Mouse (Mus musculus) midbrain, embryonic 16.5 days (tissue): ENCODE results near the gene Mdk. TPM values are rescaled to one million over a fixed set of nuclear protein-coding genes. Genes with fewer than 3 reads are reported as not detected.
A peak's percentile ranks its signal among the peaks of the same experiment; 100 is the strongest.

ENCODE experiments used
- ATAC-seq: fragments of 200-750 bp; cut with Nextera tagmentation; 2 replicates; pipeline ENCODE4 v1.8.0; 2017; ENCODE audit warnings: moderate TSS enrichment
- H3K27ac ChIP-seq: fragments of 300-500 bp; sonication (generic); 2 replicates; pipeline ENCODE4 v1.5.1; 2014; ENCODE audit warnings: mild to moderate bottlenecking, low read length, mixed read lengths
- H3K27me3 ChIP-seq: fragments of 300-500 bp; sonication (generic); 2 replicates; pipeline ENCODE4 v1.6.1; 2014; ENCODE audit warnings: low read depth, low read length, mixed read lengths; ENCODE audit not compliant: control insufficient read depth, insufficient read depth
- H3K36me3 ChIP-seq: fragments of 300-500 bp; sonication (generic); 2 replicates; pipeline ENCODE4 v1.6.1; 2014; ENCODE audit warnings: mild to moderate bottlenecking, low read length, moderate library complexity, mixed read lengths; ENCODE audit not compliant: control insufficient read depth, insufficient read depth
- H3K4me1 ChIP-seq: fragments of 300-500 bp; sonication (generic); 2 replicates; pipeline ENCODE4 v1.6.1; 2014; ENCODE audit warnings: mild to moderate bottlenecking, low read length, mixed read lengths; ENCODE audit not compliant: control insufficient read depth, insufficient read depth
- H3K4me2 ChIP-seq: fragments of 300-500 bp; sonication (generic); 2 replicates; pipeline ENCODE4 v1.6.1; 2014; ENCODE audit warnings: mild to moderate bottlenecking, low read length, mixed read lengths
- H3K4me3 ChIP-seq: fragments of 300-500 bp; sonication (generic); 2 replicates; pipeline ENCODE4 v1.5.1; 2014; ENCODE audit warnings: low read depth, mild to moderate bottlenecking, low read length, moderate library complexity, mixed read lengths
- H3K9ac ChIP-seq: fragments of 300-500 bp; sonication (generic); 2 replicates; pipeline ENCODE4 v1.6.1; 2014; ENCODE audit warnings: low read depth, low read length, mixed read lengths
- H3K9me3 ChIP-seq: fragments of 300-500 bp; sonication (generic); replicated peaks from 2 replicates; pipeline ENCODE4 v1.6.1; 2014; ENCODE audit warnings: mild to moderate bottlenecking, low read length, mixed read lengths; ENCODE audit not compliant: control insufficient read depth, poor library complexity, severe bottlenecking
- WGBS: fragments of 180-500 bp; shearing (Covaris S2); extraction: QIAGEN DNeasy Blood & Tissue Kit; methylation state at CpG from one replicate; pipeline ENCODE4 v1.1.7; 2014; 5-methylcytosine and 5-hydroxymethylcytosine counted together
- polyA plus RNA-seq: library from polyadenylated mRNA; unstranded; fragments of >200 nt; fragmentation: Nextera tagmentation; extraction: Ambion mirVana; gene quantifications from 2 replicates; pipeline ENCODE4 v1.2.1, GENCODE M21; 2015

Mdk gene
- polyA plus RNA-seq, 1 experiment from 2014 or later: 98.8 TPM

DNA sequence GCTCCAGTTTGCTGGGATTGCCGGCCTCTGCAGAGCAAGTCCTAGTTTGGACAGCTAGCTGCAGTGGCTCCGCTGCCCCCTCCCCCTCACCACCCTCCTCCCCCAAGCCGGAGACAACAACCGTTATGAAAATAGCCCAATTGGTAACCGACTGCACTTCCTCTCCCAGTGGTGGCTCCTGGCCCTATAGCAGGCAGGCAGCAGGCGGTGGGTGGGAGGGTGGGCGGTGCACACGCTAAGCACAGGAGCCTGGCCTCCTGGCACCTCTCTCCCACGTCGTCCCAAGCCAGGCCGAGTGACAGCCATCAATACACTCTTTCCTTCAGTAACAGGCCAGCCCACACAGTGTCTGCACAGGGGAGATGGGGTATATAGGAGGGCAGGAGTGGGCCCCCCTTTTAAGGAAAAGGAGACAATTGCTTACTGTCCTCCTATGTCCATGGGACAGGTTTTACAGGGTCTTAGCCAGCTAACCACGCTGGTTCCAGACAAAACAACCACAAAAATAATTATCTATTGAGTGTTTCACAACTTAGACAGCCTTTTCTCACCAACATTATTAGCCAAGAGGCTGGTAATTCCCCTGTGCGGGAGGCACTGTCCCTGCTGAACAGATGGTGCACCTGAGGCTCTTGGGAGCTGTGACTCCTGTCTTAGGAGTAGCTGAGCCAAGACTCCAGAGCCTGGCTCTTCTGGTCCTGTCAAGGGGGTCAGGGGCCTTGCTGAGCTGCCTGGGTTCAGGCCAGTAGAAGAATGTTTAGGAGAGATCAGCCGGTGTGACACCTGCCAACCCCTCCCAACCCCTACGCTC is 18.4 kb upstream of the Mdk start:
- no peak overlapping the region for H3K4me3 ChIP-seq
- no peaks in the 10 kb centered on the region for H3K27me3 ChIP-seq
- 23% methylated on average over 14 of the region's 15 CpGs for WGBS
- H3K9ac ChIP-seq: no peak overlapping the region
- peaks cover 16% of the 10 kb centered on the region for H3K4me1 ChIP-seq
- H3K9me3 ChIP-seq: no peaks in the 10 kb centered on the region
- peak; percentile 29; the same call in 1 of the 2 replicates for ATAC-seq
- peak overlapping the region; percentile 25 for H3K4me2 ChIP-seq
- H3K36me3 ChIP-seq: no peaks in the 10 kb centered on the region
- 0 out of 2 replicates have a peak overlapping the region, but pooled peaks have one; percentile 1 for H3K27ac ChIP-seq

- Histone ChIP-seq H3K27me3 (no peaks in the 10 kb centered on the region), H3K9ac (no peak overlapping the region), H3K4me1 (peaks cover 16% of the 10 kb centered on the region), H3K4me2 (peak overlapping the region; percentile 25), H3K27ac (0 out of 2 replicates have a peak overlapping the region, but pooled peaks have one; percentile 10), H3K36me3 (no peaks in the 10 kb centered on the region), H3K9me3 (no peaks in the 10 kb centered on the region), H3K4me3 (no peak overlapping the region)
- peak; percentile 11; the same call in 1 of the 2 replicates for ATAC-seq
- WGBS: 65% methylated on average over 17 of the region's 17 CpGs
Observed at GRCm38 (mm10) chr2:91949411-91950274, 17.5 kb upstream of the Mdk start.

GRCm38 (mm10) chr2:91948792-91949241 is 16.7 kb upstream of the Mdk start:
- H3K27me3 ChIP-seq: no peaks in the 10 kb centered on the region
- WGBS: 66% methylated on average over 3 of the region's 3 CpGs
- no peak overlapping the region for H3K9ac ChIP-seq
- H3K27ac ChIP-seq: no peak overlapping the region
- no peaks in the 10 kb centered on the region for H3K9me3 ChIP-seq
- peaks cover 16% of the 10 kb centered on the region for H3K4me1 ChIP-seq
- H3K36me3 ChIP-seq: no peaks in the 10 kb centered on the region
- H3K4me2 ChIP-seq: no peak overlapping the region
- H3K4me3 ChIP-seq: no peak overlapping the region
- no peak for ATAC-seq

- Histone ChIP-seq H3K4me1 (peaks cover 16% of the 10 kb centered on the region), H3K36me3 (no peaks in the 10 kb centered on the region), H3K4me2 (no peak overlapping the region), H3K4me3 (no peak overlapping the region), H3K27me3 (no peaks in the 10 kb centered on the region), H3K27ac (no peak overlapping the region), H3K9me3 (no peaks in the 10 kb centered on the region), H3K9ac (no peak overlapping the region)
- no peak for ATAC-seq
- WGBS: 83% methylated on average over 6 of the region's 6 CpGs
Observed at GRCm38 (mm10) chr2:91948151-91948509, 16.0 kb upstream of the Mdk start.

DNA sequence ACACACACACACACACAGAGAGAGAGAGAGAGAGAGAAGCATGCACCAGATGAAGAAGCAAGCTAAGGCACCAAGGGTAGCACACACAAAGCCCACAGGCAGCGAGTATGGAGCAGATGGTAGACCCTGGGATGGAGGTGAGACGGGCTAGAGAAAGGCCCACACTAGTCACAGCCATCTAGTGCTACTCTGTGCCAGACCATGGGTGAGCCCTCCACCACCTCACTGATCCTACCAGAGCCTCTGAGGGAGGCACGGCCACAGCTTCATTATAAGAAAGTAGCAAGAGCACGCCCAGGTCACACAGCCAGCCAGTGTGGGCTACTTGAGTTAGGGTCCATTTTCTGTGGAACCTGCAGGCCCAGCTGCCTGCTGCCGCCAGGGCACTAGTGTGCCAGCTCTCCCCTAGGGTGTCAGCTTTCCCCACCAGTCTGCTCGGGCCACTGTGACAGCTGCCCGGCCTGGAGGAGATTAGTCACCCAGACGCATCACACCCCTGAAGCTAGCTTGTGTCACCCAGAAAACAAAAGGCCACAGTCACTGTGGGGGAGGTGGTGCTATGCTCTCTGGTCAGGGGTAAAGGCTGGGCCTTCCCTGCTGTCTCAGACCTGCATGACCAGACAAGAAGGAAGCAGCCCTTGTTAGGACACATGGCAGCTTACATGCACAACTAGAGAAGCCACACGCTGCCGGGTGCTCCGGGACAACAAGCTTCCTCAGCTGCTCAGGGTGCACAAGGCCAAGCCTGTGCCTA is 15.5 kb upstream of the Mdk start:
- no peak for ATAC-seq
- no peak overlapping the region for H3K4me3 ChIP-seq
- 54% methylated on average over 11 of the region's 11 CpGs for WGBS
- H3K27me3 ChIP-seq: no peaks in the 10 kb centered on the region
- no peak overlapping the region for H3K4me2 ChIP-seq
- H3K4me1 ChIP-seq: peaks cover 16% of the 10 kb centered on the region
- 0 out of 2 replicates have a peak overlapping the region, but pooled peaks have one; percentile 26 for H3K9ac ChIP-seq
- H3K9me3 ChIP-seq: no peaks in the 10 kb centered on the region
- no peaks in the 10 kb centered on the region for H3K36me3 ChIP-seq
- no peak overlapping the region for H3K27ac ChIP-seq

- 69% methylated on average over 6 of the region's 6 CpGs for WGBS
- H3K27ac ChIP-seq: no peak overlapping the region
Observed at GRCm38 (mm10) chr2:91946836-91947235, 14.7 kb upstream of the Mdk start.

DNA sequence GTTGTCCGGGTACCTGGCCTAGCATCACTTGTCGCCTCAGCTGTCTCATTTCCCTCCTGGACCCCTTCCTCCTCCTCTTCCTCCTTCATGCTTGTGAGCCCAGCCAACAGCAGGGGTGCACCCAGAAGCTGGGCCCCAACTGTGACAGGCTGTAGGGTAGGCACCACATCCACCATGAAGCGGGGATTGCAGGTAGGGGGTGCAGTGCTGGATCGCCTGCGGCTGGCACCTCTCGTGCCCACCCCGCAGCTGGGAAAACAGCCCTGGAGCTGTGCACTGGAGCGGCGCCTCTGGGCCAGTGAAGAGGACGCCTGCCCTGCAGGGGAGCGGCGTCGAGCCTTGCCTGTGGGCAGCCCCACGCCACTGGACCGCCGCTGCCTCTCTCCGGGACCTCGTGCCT is 13.4 kb upstream of the Mdk start, which contains the start of gene Gm9821:
Gene Gm9821, plus strand, starts transcription at position 221 of the 400 bp plus-strand sequence.
- H3K9me3 ChIP-seq: no peaks in the 10 kb centered on the region
- H3K36me3 ChIP-seq: peaks cover 2% of the 10 kb centered on the region; the same call in 1 of the 2 replicates
- no peak within 1 kb of the TSS for H3K27ac ChIP-seq
- no peaks in the 10 kb centered on the region for H3K27me3 ChIP-seq
- H3K4me1 ChIP-seq: peaks cover 12% of the 10 kb centered on the region
- H3K4me2 ChIP-seq: no peak within 1 kb of the TSS
- WGBS: 79% methylated on average over 17 of the region's 18 CpGs
- H3K9ac ChIP-seq: no peak within 1 kb of the TSS
- no peak within 1 kb of the TSS for H3K4me3 ChIP-seq
- ATAC-seq: no peak

More at GRCm38 (mm10) chr2:91946836-91947235, 14.7 kb upstream of the Mdk start:
- no peak for ATAC-seq
- Histone ChIP-seq H3K4me1 (peaks cover 16% of the 10 kb centered on the region), H3K9me3 (no peaks in the 10 kb centered on the region), H3K4me2 (no peak overlapping the region), H3K9ac (no peak overlapping the region), H3K27me3 (no peaks in the 10 kb centered on the region), H3K36me3 (no peaks in the 10 kb centered on the region), H3K4me3 (no peak overlapping the region)

DNA sequence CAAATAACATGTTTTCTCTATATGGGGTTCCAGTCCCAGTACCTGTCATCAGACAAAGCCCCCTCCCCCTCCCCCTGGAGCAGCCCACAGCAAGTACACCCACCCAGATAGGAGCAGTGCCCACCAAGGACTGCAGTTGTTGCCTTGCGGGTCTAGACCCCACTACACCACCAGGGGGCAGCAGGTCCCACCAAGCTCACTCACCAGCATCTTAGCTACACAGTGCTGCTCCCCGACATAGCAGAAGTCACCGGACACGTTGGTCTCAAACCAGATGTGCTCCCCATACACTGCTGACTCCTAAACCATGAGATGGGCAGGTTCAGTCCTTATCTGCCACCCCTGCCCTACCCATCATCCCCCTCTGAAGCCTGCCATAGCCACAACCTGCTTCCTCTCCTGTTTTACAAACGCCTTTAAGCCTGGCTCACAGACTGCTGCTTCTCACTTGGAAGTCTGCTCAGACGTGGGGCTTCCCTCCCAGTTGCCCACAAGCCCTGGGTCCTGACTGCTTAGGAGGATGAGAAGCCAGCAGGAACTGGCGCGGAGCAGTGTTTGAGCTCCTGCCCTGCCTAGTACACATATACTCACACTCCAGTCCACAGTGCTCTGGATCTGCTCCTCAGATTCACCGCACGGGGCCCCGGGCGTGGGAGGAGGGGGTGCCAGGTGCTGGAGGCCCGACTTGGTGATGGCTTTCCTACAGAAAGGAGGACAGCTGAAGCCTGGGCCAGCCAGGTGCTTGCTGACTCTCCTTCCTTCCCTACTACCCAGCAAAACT is 12.3 kb upstream of the Mdk start:
- Histone ChIP-seq H3K9me3 (no peaks in the 10 kb centered on the region), H3K27me3 (no peaks in the 10 kb centered on the region), H3K36me3 (peaks cover 5% of the 10 kb centered on the region), H3K4me3 (no peak overlapping the region), H3K9ac (no peak overlapping the region), H3K27ac (no peak overlapping the region), H3K4me2 (no peak overlapping the region), H3K4me1 (peaks cover 4% of the 10 kb centered on the region)
- peak; percentile 71 for ATAC-seq
- 43% methylated on average over 13 of the region's 13 CpGs for WGBS
